ENCODE assay signal across 8 mouse cellular contexts in genomic region chr11:44620694-44621446, GRCm38 (mm10). TPM values are rescaled to one million over a fixed set of nuclear protein-coding genes. Genes with fewer than 3 reads are reported as not detected.
DNase-seq lines count a peak whose midpoint lies in the region; ATAC-seq lines count a peak whose summit lies in the region.

No protein-coding gene starts in this region.

- no peak for ATAC-seq in lung, embryonic 16.5 days (ENCODE audit: low read depth)
- no peak for ATAC-seq in forebrain, embryonic 13.5 days
- ATAC-seq in intestine, embryonic 14.5 days (replicated peaks; ENCODE audit: low FRiP score, low TSS enrichment, low read depth), result no peak
- ATAC-seq in stomach, embryonic 14.5 days (ENCODE audit: insufficient number of reproducible peaks, insufficient read depth, low FRiP score, low read depth), result no peak

- peaks cover 4% of the 10 kb centered on the region; the same call in 1 of the 2 replicates for H3K4me1 ChIP-seq in lung, embryonic 16.5 days (replicated peaks; ENCODE audit: control insufficient read depth, insufficient read depth, low read length)
- H3K4me1 ChIP-seq in forebrain, embryonic 13.5 days, result peaks cover 31% of the 10 kb centered on the region
- peaks cover 8% of the 10 kb centered on the region for H3K4me1 ChIP-seq in intestine, embryonic 14.5 days (replicated peaks; ENCODE audit: control insufficient read depth, insufficient read depth, low read length)
- H3K4me1 ChIP-seq in stomach, embryonic 14.5 days (ENCODE audit: control insufficient read depth, insufficient read depth, low read length), result 0 out of 2 replicates have a peak, but pooled peaks cover 7% of the 10 kb centered on the region

- peak overlapping the region; percentile 3; the same call in 1 of the 2 replicates for H3K4me3 ChIP-seq in lung, embryonic 16.5 days (ENCODE audit: low read length)
- peak overlapping the region; percentile 51 for H3K4me3 ChIP-seq in forebrain, embryonic 13.5 days
- no peak overlapping the region for H3K4me3 ChIP-seq in intestine, embryonic 14.5 days (ENCODE audit: low read depth, low read length)
- 0 out of 2 replicates have a peak overlapping the region, but pooled peaks have one; percentile 50 for H3K4me3 ChIP-seq in stomach, embryonic 14.5 days (ENCODE audit: low read depth, low read length)

- 50% methylated on average over 17 of the region's 19 CpGs for WGBS in lung, embryonic 16.5 days
- 14% methylated on average over 18 of the region's 19 CpGs for WGBS in forebrain, embryonic 13.5 days
- WGBS in intestine, embryonic 14.5 days, result 45% methylated on average over 16 of the region's 19 CpGs
- 53% methylated on average over 16 of the region's 19 CpGs for WGBS in stomach, embryonic 14.5 days

- 0 out of 2 replicates have a peak overlapping the region, but pooled peaks have one; percentile 39 for H3K9ac ChIP-seq in lung, embryonic 16.5 days (ENCODE audit: low read length)
- H3K9ac ChIP-seq in forebrain, embryonic 13.5 days, result peak overlapping the region; percentile 52
- H3K9ac ChIP-seq in intestine, embryonic 14.5 days (ENCODE audit: low read length), result no peak overlapping the region
- H3K9ac ChIP-seq in stomach, embryonic 14.5 days (replicated peaks; ENCODE audit: low read depth, low read length), result no peak overlapping the region

- DNase-seq in lung, postnatal 10 days, result no peak
- no peak for DNase-seq in intestine, embryonic 14.5 days (ENCODE audit: low spot score)
- DNase-seq in adrenal gland, postnatal 36 days, result no peak
- DNase-seq in frontal cortex, postnatal 36 days (ENCODE audit: low spot score in 2 of 2), result no peak
- DNase-seq in thymus, postnatal 0 days (ENCODE audit: low spot score), result no peak

- no peaks in the 10 kb centered on the region for H3K36me3 ChIP-seq in lung, embryonic 16.5 days (ENCODE audit: control insufficient read depth, insufficient read depth, low read length)
- H3K36me3 ChIP-seq in forebrain, embryonic 13.5 days (ENCODE audit: poor library complexity, severe bottlenecking), result no peaks in the 10 kb centered on the region
- H3K36me3 ChIP-seq in intestine, embryonic 14.5 days (ENCODE audit: control insufficient read depth, insufficient read depth, low read length), result no peaks in the 10 kb centered on the region
- H3K36me3 ChIP-seq in stomach, embryonic 14.5 days (ENCODE audit: control insufficient read depth, insufficient read depth, low read length), result no peaks in the 10 kb centered on the region

- H3K9me3 ChIP-seq in lung, embryonic 16.5 days (ENCODE audit: control insufficient read depth, low read length), result no peaks in the 10 kb centered on the region
- no peaks in the 10 kb centered on the region for H3K9me3 ChIP-seq in forebrain, embryonic 13.5 days (replicated peaks)
- H3K9me3 ChIP-seq in intestine, embryonic 14.5 days (ENCODE audit: control insufficient read depth, low read length), result no peaks in the 10 kb centered on the region
- H3K9me3 ChIP-seq in stomach, embryonic 14.5 days (ENCODE audit: control insufficient read depth, low read depth, low read length), result no peaks in the 10 kb centered on the region

- H3K27me3 ChIP-seq in lung, embryonic 16.5 days (ENCODE audit: control insufficient read depth, insufficient read depth, low read depth, low read length), result peaks cover 45% of the 10 kb centered on the region
- H3K27me3 ChIP-seq in forebrain, embryonic 13.5 days, result peaks cover 71% of the 10 kb centered on the region
- H3K27me3 ChIP-seq in intestine, embryonic 14.5 days (replicated peaks; ENCODE audit: control insufficient read depth, insufficient read depth, low read length), result peaks cover 64% of the 10 kb centered on the region
- H3K27me3 ChIP-seq in stomach, embryonic 14.5 days (ENCODE audit: control insufficient read depth, insufficient read depth, low read length), result peaks cover 25% of the 10 kb centered on the region

- H3K4me2 ChIP-seq in lung, embryonic 16.5 days (ENCODE audit: low read depth, low read length), result peak overlapping the region; percentile 47; the same call in 1 of the 2 replicates
- peak overlapping the region; percentile 79 for H3K4me2 ChIP-seq in forebrain, embryonic 13.5 days
- peak overlapping the region; percentile 74 for H3K4me2 ChIP-seq in intestine, embryonic 14.5 days (ENCODE audit: low read length)
- peak overlapping the region; percentile 50; the same call in 1 of the 2 replicates for H3K4me2 ChIP-seq in stomach, embryonic 14.5 days (replicated peaks; ENCODE audit: low read depth, low read length)

- no peak overlapping the region for H3K27ac ChIP-seq in lung, embryonic 16.5 days (ENCODE audit: low read length)
- no peak overlapping the region for H3K27ac ChIP-seq in forebrain, embryonic 13.5 days
- no peak overlapping the region for H3K27ac ChIP-seq in intestine, embryonic 14.5 days (ENCODE audit: low read depth)
- no peak overlapping the region for H3K27ac ChIP-seq in stomach, embryonic 14.5 days (ENCODE audit: low read length)

RNA-seq across cellular contexts. Expression of gene Ebf1, which starts 3.8 kb away (rescaled TPM):
- polyA plus RNA-seq in lung, embryonic 16.5 days (2015; fragmentation: Nextera tagmentation; extraction: Ambion mirVana), result 11.9 and 12.8 TPM in 2 replicates
- polyA plus RNA-seq in forebrain, embryonic 13.5 days (2015; fragmentation: Nextera tagmentation; extraction: Ambion mirVana), result 30.7 and 36.4 TPM in 2 replicates
- 8.4 and 10.0 TPM in 2 replicates for polyA plus RNA-seq in intestine, embryonic 14.5 days (2014; fragmentation: Nextera tagmentation; extraction: Ambion mirVana)
- 13.3 and 15.9 TPM in 2 replicates for polyA plus RNA-seq in stomach, embryonic 14.5 days (2014; fragmentation: Nextera tagmentation; extraction: Ambion mirVana)
- total RNA-seq in adrenal gland, postnatal 36 days (2021), result 10 to 100 TPM; 16.8 to 30.3 TPM
- polyA plus RNA-seq in thymus, postnatal 0 days (2015; fragmentation: Nextera tagmentation; extraction: Ambion mirVana), result 3.9 and 4.1 TPM in 2 replicates

Comparison
In these comparisons a context has a peak if more than half of its experiments do, and no peak if none do; other contexts are left out.
1. H3K9ac ChIP-seq: peak in lung, embryonic 16.5 days (single experiment) and forebrain, embryonic 13.5 days (single experiment); none in intestine, embryonic 14.5 days (single experiment) and stomach, embryonic 14.5 days (single experiment).
2. Peak in every context shown above with its lines, with median percentiles within 50 percentile points of each other: H3K4me2 ChIP-seq.